Mouse (Mus musculus): ENCODE data around the gene Rbbp9. TPM values are rescaled to one million over a fixed set of nuclear protein-coding genes. Genes with fewer than 3 reads are reported as not detected.
A peak's percentile ranks its signal among the peaks of the same experiment; 100 is the strongest.

Rbbp9 gene
- total RNA-seq, 2 experiments from 2014 or later, result 26.6 to 27.4 TPM

DNA sequence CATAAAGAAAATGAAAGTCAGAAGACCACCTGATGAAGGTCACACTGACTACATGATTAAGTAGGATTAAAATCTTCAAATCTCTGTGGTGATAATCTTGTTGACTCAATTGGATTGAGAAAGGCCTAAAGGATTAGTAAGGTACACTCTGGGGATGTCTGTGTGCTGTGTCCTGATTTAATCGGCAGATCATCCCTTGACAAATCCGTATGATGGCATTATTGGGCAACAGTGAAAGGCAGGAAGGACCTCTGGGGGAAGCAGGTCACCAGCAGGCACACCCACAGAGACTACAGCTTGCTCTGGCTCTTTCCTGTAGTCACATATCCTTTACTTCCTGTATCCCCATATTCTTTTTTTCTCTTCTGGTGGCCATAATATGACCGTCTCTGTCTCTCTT lies 30.9 kb downstream of the Rbbp9 start:
- DNase-seq (ENCODE audit: low spot score in 2 of 2), result no peak

- DNase-seq (ENCODE audit: low spot score in 2 of 2), result no peak
These were observed 36.0 kb downstream of the Rbbp9 start for GRCm38 (mm10) chr2:144514619-144515018.

GRCm38 (mm10) chr2:144502134-144502533 lies 48.5 kb downstream of the Rbbp9 start:
- DNase-seq (ENCODE audit: low spot score in 2 of 2), result peak in 1 of 2 experiments; percentile 28

Other genes with a start within 250 kb of the Rbbp9 start
- gene Ovol2, start 218.7 kb downstream of the Rbbp9 start, total RNA-seq (2021), result 10 to 100 TPM in 1 of 2 experiments, 1 to 10 TPM in 1; 9.8 to 11.1 TPM
- 10 to 100 TPM; 38.0 to 39.6 TPM for gene Kat14, start 181.9 kb downstream of the Rbbp9 start, total RNA-seq (2021)
- gene Pet117, start 181.9 kb downstream of the Rbbp9 start, total RNA-seq (2021), result 10 to 100 TPM in 1 of 2 experiments, 1 to 10 TPM in 1; 3.2 to 11.0 TPM
- 100 to 1,000 TPM; 174 to 199 TPM for gene Dzank1, start 23.5 kb downstream of the Rbbp9 start, total RNA-seq (2021)
- 10 to 100 TPM; 22.1 to 22.5 TPM for gene Polr3f, start 23.2 kb downstream of the Rbbp9 start, total RNA-seq (2021)
- gene Sec23b, start 5.4 kb upstream of the Rbbp9 start, total RNA-seq (2021), result 10 to 100 TPM; 48.2 to 51.4 TPM
- 10 to 100 TPM; 50.1 to 51.4 TPM for gene Smim26, start 43.2 kb upstream of the Rbbp9 start, total RNA-seq (2021)
- gene Dtd1, start 49.0 kb upstream of the Rbbp9 start, total RNA-seq (2021), result 10 to 100 TPM; 65.0 to 68.2 TPM